Mouse (Mus musculus): ENCODE measurements at regions not wholly inside any gene's neighbourhood (a gene's known extent, or its start where the extent isn't known, plus 50 kb on each side); places are given as distances from the start of the nearest gene placed in this dataset.

DNA sequence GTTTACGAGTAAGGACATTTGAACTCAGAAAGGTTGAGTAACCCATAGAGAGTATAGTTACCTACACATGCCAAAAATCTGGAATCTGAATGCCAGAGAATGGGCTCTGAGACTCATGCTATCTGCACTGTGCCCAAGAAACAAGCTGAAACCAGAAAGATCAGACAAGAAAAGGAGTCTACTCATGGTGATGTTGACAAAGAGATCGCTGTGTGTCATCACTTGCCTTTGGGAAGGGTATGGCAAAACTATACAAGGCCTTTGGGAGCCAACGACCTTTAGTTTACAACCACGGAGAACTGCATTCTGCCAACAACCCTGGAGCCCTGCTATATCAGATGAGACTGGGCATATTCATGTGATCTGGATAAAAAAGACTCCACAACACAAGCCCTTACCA lies 339.3 kb upstream of the Nfe2l3 start:
- TF ChIP-seq CTCF (conservative IDR thresholded peaks at IDR 0.05; ENCODE audit: insufficient read depth, insufficient read length, low read depth, low read length) = no peak
- no peak for TF ChIP-seq POLR2A (IDR thresholded peaks at IDR 0.05; ENCODE audit: low read depth, low read length)

Data from kidney, adult 2 months (tissue).